Mouse (Mus musculus): ENCODE data around the gene Nags.

- TF ChIP-seq POLR2A (IDR thresholded peaks at IDR 0.05; ENCODE audit: borderline replicate concordance, control insufficient read depth, low read depth, low read length) (no peak), CTCF (IDR thresholded peaks at IDR 0.05; ENCODE audit: control insufficient read depth, insufficient read depth, low read length) (no peak)
These were observed 38.9 kb downstream of the Nags start for GRCm38 (mm10) chr11:102184253-102184645.

Measured in bone marrow, adult 2 months (tissue).